Mouse (Mus musculus): Measurements from ENCODE around the gene Znfx1. TPM values are rescaled to one million over a fixed set of nuclear protein-coding genes. Genes with fewer than 3 reads are reported as not detected.

Znfx1 gene
- total and polyA plus RNA-seq, 2 experiments from 2014 or later, result 4.9 to 31.6 TPM

DNA sequence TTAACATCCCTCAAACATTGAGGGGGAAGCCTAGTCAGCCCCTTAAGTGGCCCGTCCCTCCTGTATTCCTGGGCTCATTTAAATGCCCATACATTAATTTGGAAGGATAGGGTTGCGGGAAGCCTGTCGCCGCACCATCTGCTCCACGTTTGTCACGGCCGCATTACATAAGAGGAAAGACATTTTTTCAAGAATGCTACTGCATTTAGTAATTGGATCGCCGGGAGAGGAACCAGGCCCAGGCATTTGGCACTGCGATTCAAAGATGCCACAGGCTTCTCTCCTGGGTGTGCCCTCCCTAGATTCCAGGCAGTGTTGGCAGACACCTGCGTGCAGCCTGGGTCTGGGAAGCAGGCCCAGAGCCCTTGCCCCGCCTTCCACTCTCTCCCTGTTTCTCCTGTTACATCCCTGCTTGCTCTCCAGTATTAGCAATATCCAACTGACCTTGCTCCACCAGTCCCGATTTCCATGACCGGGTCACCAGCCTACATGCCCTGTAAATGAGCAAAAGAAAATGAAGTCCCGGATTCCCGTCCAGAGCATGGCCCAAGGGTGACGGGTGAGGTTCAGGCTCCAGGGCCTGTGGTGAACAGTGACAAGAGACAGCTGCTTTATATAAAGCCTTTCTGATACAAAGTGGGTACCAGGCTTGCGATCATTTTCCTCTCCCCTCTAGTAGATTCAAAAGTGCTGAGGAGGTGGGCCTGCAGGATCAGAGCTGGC lies 16.9 kb upstream of the Znfx1 start:
- no peak for TF ChIP-seq CTCF (IDR thresholded peaks at IDR 0.05; ENCODE audit: low read depth)
- peaks cover 4% of the 10 kb centered on the region; the same call in 1 of the 2 replicates for H3K4me1 ChIP-seq (ENCODE audit: insufficient read depth, low read length)
- H3K4me2 ChIP-seq (ENCODE audit: low read depth, low read length), result no peak overlapping the region
- H3K36me3 ChIP-seq (ENCODE audit: insufficient read depth, low read length), result no peaks in the 10 kb centered on the region
- DNase-seq (ENCODE audit: low spot score) (peak; percentile 60), ATAC-seq (peak; percentile 34; the same call in 1 of the 2 replicates)
- H3K9me3 ChIP-seq (ENCODE audit: low read length), result no peaks in the 10 kb centered on the region
- 29% methylated on average over 18 of the region's 18 CpGs for WGBS
- H3K4me3 ChIP-seq (ENCODE audit: low read length), result no peak overlapping the region
- no peaks in the 10 kb centered on the region for H3K27me3 ChIP-seq (ENCODE audit: insufficient read depth, low read length)
- peak overlapping the region; percentile 51; the same call in 1 of the 2 replicates for H3K27ac ChIP-seq
- no peak overlapping the region for H3K9ac ChIP-seq (replicated peaks; ENCODE audit: low read length)

DNA sequence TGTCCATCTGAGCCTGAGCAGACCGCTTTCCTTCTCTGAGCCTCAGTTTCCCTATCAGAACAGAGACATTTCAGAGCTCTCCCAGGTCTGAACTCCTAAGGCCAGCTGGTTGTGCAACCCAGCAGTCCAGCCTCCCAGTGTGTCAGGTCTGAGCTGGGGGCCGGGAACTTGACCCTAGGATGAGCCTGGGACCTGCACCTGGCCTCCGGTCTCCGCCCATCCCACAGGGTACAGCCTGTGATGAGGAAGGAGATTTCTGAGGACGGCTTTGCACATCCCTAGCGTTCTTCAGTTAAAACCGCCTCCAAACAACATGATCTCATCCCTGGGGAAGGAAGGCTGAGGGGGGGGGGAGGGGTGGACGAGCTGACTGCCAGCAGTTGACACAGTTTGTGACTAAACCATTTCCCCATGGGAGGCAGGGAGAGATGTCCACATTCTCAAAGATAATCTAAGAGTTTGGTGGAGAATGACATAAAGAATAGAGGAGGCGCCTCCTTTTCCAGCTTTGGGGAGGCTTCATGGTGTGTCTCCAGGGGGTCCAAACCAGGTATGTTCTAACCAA lies 16.2 kb upstream of the Znfx1 start:
- H3K4me1 ChIP-seq (ENCODE audit: insufficient read depth, low read length), result peaks cover 4% of the 10 kb centered on the region; the same call in 1 of the 2 replicates
- peak overlapping the region; percentile 51; the same call in 1 of the 2 replicates for H3K27ac ChIP-seq
- no peak overlapping the region for H3K9ac ChIP-seq (replicated peaks; ENCODE audit: low read length)
- H3K4me3 ChIP-seq (ENCODE audit: low read length), result no peak overlapping the region
- 0 out of 2 replicates have a peak, but pooled peaks have one; percentile 25 for ATAC-seq
- no peaks in the 10 kb centered on the region for H3K27me3 ChIP-seq (ENCODE audit: insufficient read depth, low read length)
- H3K36me3 ChIP-seq (ENCODE audit: insufficient read depth, low read length), result no peaks in the 10 kb centered on the region
- TF ChIP-seq CTCF (IDR thresholded peaks at IDR 0.05; ENCODE audit: low read depth), result no peak
- no peak overlapping the region for H3K4me2 ChIP-seq (ENCODE audit: low read depth, low read length)
- WGBS, result 40% methylated on average over 9 of the region's 9 CpGs
- H3K9me3 ChIP-seq (ENCODE audit: low read length), result no peaks in the 10 kb centered on the region
- peak; percentile 51 for DNase-seq (ENCODE audit: low spot score)

DNA sequence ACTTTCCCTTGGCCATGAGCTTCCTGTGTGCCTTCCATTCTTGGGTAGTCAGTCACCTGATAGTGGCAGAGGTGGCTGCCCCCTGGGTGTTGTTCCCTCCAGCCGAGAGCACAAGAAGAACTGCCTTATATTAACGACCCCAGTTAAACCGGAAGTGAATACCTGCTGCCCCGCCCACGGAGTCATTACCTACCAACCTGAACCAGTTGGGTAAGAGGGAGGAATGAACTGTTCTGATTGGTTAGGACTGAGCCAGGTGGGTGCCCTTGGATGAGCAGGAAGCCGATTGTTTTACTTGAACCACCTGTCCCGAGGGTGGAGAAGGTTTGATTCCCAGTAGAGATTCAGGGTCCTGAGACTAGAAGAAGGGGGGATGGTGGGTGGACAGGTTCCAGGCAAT lies 15.7 kb upstream of the Znfx1 start:
- Histone ChIP-seq H3K27me3 (ENCODE audit: insufficient read depth, low read length) (no peaks in the 10 kb centered on the region), H3K4me3 (ENCODE audit: low read length) (no peak overlapping the region), H3K9ac (replicated peaks; ENCODE audit: low read length) (no peak overlapping the region), H3K4me1 (ENCODE audit: insufficient read depth, low read length) (peaks cover 4% of the 10 kb centered on the region; the same call in 1 of the 2 replicates), H3K27ac (no peak overlapping the region), H3K4me2 (ENCODE audit: low read depth, low read length) (no peak overlapping the region), H3K36me3 (ENCODE audit: insufficient read depth, low read length) (no peaks in the 10 kb centered on the region), H3K9me3 (ENCODE audit: low read length) (no peaks in the 10 kb centered on the region)
- 42% methylated on average over 7 of the region's 7 CpGs for WGBS
- no peak for DNase-seq (ENCODE audit: low spot score)
- no peak for TF ChIP-seq CTCF (IDR thresholded peaks at IDR 0.05; ENCODE audit: low read depth)
- ATAC-seq, result no peak

DNA sequence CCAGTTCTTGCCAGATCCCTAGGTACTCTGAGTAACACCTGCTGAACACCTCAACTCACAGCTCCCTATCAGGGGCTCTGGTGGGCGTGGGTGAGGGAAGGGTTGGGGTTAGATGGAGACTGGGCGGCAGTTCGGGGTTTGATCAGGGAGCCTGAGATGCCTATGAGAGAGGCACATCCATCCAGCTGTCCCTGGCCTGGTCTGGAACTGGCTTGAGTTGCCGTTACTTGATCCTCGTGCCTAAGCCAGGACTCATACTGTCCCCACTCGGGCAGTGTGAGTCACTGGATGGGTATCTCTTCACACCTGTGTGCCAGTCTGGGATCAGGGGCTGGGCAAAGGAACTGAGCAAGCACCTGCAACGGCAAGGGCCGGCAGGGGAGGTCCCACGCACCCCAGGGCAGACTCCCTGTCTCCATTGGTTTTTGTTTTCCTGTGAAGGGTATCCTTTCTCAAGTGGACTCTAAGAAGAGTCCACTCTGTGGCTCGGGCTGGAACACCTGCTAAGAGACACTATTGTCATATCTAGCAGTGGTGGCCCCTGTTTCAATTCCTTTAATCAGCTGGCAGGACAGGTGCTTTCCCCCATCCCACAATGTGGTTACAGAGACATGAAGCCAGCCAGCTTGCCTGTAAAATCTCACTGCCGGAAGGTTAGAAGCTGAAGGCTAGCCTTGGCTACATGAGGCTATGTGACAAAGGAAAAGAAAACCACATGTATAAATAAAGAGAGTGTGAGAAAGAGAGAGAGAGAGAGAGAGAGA lies 14.6 kb upstream of the Znfx1 start:
- H3K27ac ChIP-seq, result no peak overlapping the region
- DNase-seq (ENCODE audit: low spot score), result no peak
- no peaks in the 10 kb centered on the region for H3K9me3 ChIP-seq (ENCODE audit: low read length)
- no peak overlapping the region for H3K9ac ChIP-seq (replicated peaks; ENCODE audit: low read length)
- ATAC-seq, result no peak
- no peak for TF ChIP-seq CTCF (IDR thresholded peaks at IDR 0.05; ENCODE audit: low read depth)
- H3K4me3 ChIP-seq (ENCODE audit: low read length), result no peak overlapping the region
- H3K4me2 ChIP-seq (ENCODE audit: low read depth, low read length), result no peak overlapping the region
- 87% methylated on average over 11 of the region's 11 CpGs for WGBS
- peaks cover 4% of the 10 kb centered on the region; the same call in 1 of the 2 replicates for H3K4me1 ChIP-seq (ENCODE audit: insufficient read depth, low read length)
- H3K27me3 ChIP-seq (ENCODE audit: insufficient read depth, low read length), result no peaks in the 10 kb centered on the region
- H3K36me3 ChIP-seq (ENCODE audit: insufficient read depth, low read length), result no peaks in the 10 kb centered on the region

DNA sequence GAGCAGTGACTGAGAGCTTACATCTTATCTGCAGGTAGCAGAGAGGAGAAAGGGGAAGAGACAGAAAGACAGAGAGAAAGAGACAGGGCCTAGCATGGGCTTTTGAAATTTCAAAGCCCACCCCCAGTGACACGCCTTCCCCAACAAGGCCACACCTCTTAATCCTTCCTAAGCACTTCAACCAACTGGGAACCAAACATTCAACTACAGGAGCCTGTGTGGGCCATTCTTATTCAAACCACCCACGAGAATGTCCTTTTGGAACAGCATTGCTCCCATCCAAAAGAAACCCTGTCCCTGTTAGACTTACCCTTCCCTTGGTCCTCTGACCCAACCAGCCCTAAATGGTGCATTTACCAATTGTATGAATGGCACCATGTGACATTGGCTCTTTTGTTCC lies 13.9 kb upstream of the Znfx1 start:
- Histone ChIP-seq H3K36me3 (ENCODE audit: insufficient read depth, low read length) (no peaks in the 10 kb centered on the region), H3K27me3 (ENCODE audit: insufficient read depth, low read length) (no peaks in the 10 kb centered on the region), H3K9ac (replicated peaks; ENCODE audit: low read length) (no peak overlapping the region), H3K4me2 (ENCODE audit: low read depth, low read length) (no peak overlapping the region), H3K4me1 (ENCODE audit: insufficient read depth, low read length) (no peaks in the 10 kb centered on the region), H3K27ac (no peak overlapping the region), H3K9me3 (ENCODE audit: low read length) (no peaks in the 10 kb centered on the region), H3K4me3 (ENCODE audit: low read length) (no peak overlapping the region)
- DNase-seq (ENCODE audit: low spot score) (no peak), ATAC-seq (no peak)
- 75% methylated on average over 2 of the region's 2 CpGs for WGBS
- no peak for TF ChIP-seq CTCF (IDR thresholded peaks at IDR 0.05; ENCODE audit: low read depth)

DNA sequence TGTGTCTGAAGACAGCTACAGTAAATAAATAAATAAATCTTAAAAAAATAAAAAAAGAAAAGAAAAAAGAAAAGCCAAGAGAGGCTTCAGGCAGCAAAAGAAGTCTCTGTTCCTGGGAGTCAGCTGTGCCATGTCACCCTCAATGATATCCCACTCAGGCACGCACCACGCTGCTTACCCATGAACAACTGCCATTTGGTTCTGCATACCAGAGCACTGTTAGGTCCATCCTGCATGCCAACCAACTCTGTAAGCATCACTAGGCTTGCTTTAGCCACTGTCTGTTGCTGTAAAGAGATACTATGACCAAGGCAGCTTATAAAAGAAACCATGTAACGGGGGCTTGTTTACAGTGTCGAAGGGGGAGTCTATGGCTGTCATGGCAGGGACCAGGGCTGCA lies 13.5 kb upstream of the Znfx1 start:
- H3K9me3 ChIP-seq (ENCODE audit: low read length), result no peaks in the 10 kb centered on the region
- ATAC-seq (no peak), DNase-seq (ENCODE audit: low spot score) (no peak)
- H3K27ac ChIP-seq, result no peak overlapping the region
- 0 out of 2 replicates have a peak, but pooled peaks cover 1% of the 10 kb centered on the region for H3K4me1 ChIP-seq (ENCODE audit: insufficient read depth, low read length)
- no peaks in the 10 kb centered on the region for H3K36me3 ChIP-seq (ENCODE audit: insufficient read depth, low read length)
- no peak overlapping the region for H3K4me3 ChIP-seq (ENCODE audit: low read length)
- 88% methylated on average over 4 of the region's 4 CpGs for WGBS
- no peak overlapping the region for H3K4me2 ChIP-seq (ENCODE audit: low read depth, low read length)
- no peaks in the 10 kb centered on the region for H3K27me3 ChIP-seq (ENCODE audit: insufficient read depth, low read length)
- TF ChIP-seq CTCF (IDR thresholded peaks at IDR 0.05; ENCODE audit: low read depth), result no peak
- no peak overlapping the region for H3K9ac ChIP-seq (replicated peaks; ENCODE audit: low read length)
